Mouse (Mus musculus): ENCODE results near the gene H13. TPM values are rescaled to one million over a fixed set of nuclear protein-coding genes. Genes with fewer than 3 reads are reported as not detected.

H13 gene
- total and polyA plus RNA-seq, 3 experiments, result 116 to 175 (median 137) TPM

GRCm38 (mm10) chr2:152624566-152624965 lies 44.7 kb upstream of the H13 start:
- Histone ChIP-seq H3K79me2 (replicated peaks; ENCODE audit: control insufficient read depth, extremely low read depth, insufficient read depth, poor library complexity, severe bottlenecking) (no peaks in the 10 kb centered on the region), H3K4me3 (replicated peaks in 1 of 3; ENCODE audit: low read depth in 2 of 3, low read length in 2 of 3, poor library complexity in 1 of 3) (no peak overlapping the region), H3K4me2 (ENCODE audit: insufficient read depth, low read depth, poor library complexity, severe bottlenecking) (no peak overlapping the region), H3K27ac (ENCODE audit: insufficient read depth, low read depth) (no peak overlapping the region), H3K27me3 (replicated peaks) (no peaks in the 10 kb centered on the region), H3K36me3 (replicated peaks in 1 of 2; ENCODE audit: control insufficient read depth in 1 of 2, insufficient read depth in 1 of 2, low read length in 1 of 2) (no peaks in the 10 kb centered on the region), H3K9ac (ENCODE audit: insufficient read depth, low read depth) (no peak overlapping the region), H3K9me3 (replicated peaks; ENCODE audit: low read length) (no peaks in the 10 kb centered on the region), H3K4me1 (ENCODE audit: control insufficient read depth in 1 of 2, insufficient read depth in 2 of 2) (peaks cover 8 to 20% of the 10 kb centered on the region in 2 experiments)
- no peak for TF ChIP-seq NRF1 (IDR thresholded peaks at IDR 0.05; ENCODE audit: low read depth, low read length)
- dilution Hi-C loops (cut with MboI; ENCODE audit: extremely low pct_ligation_motif_present, extremely low pct_unique_long_range_greater_than_20kb, low sequenced_read_pairs) (no loop called here), in situ Hi-C loops (cut with MboI; ENCODE audit: low pct_ligation_motif_present, low pct_unique_long_range_greater_than_20kb, low sequenced_read_pairs) (no loop called here)
- no peak for DNase-seq (ENCODE audit: extremely low read depth)

GRCm38 (mm10) chr2:152625256-152625655 lies 44.0 kb upstream of the H13 start:
- no peak for DNase-seq (ENCODE audit: extremely low read depth)
- Histone ChIP-seq H3K4me3 (replicated peaks in 1 of 3; ENCODE audit: low read depth in 2 of 3, low read length in 2 of 3, poor library complexity in 1 of 3) (no peak overlapping the region), H3K79me2 (replicated peaks; ENCODE audit: control insufficient read depth, extremely low read depth, insufficient read depth, poor library complexity, severe bottlenecking) (no peaks in the 10 kb centered on the region), H3K4me2 (ENCODE audit: insufficient read depth, low read depth, poor library complexity, severe bottlenecking) (no peak overlapping the region), H3K4me1 (ENCODE audit: control insufficient read depth in 1 of 2, insufficient read depth in 2 of 2) (peaks cover 8 to 14% of the 10 kb centered on the region in 2 experiments), H3K9me3 (replicated peaks; ENCODE audit: low read length) (no peaks in the 10 kb centered on the region), H3K36me3 (replicated peaks in 1 of 2; ENCODE audit: control insufficient read depth in 1 of 2, insufficient read depth in 1 of 2, low read length in 1 of 2) (no peaks in the 10 kb centered on the region), H3K27me3 (replicated peaks) (no peaks in the 10 kb centered on the region), H3K27ac (ENCODE audit: insufficient read depth, low read depth) (no peak overlapping the region), H3K9ac (ENCODE audit: insufficient read depth, low read depth) (no peak overlapping the region)
- in situ Hi-C loops (cut with MboI; ENCODE audit: low pct_ligation_motif_present, low pct_unique_long_range_greater_than_20kb, low sequenced_read_pairs), result no loop called here
- TF ChIP-seq USF1 (IDR thresholded peaks at IDR 0.05; ENCODE audit: low read depth, low read length) (peak; percentile 44; the same call in 1 of the 2 replicates), CTCF (conservative IDR thresholded peaks at IDR 0.05 in 1 of 2, IDR thresholded peaks at IDR 0.05 in 1 of 2; ENCODE audit: low read depth in 2 of 2, low read length in 2 of 2) (peak in 1 of 2 experiments; percentile 24; a peak in 1 of 4 replicates), E2F4 (IDR thresholded peaks at IDR 0.05; ENCODE audit: insufficient replicate concordance, low read depth, low read length) (no peak), USF2 (conservative IDR thresholded peaks at IDR 0.05; ENCODE audit: low read depth, low read length) (peak; percentile 42)
- dilution Hi-C loops (cut with MboI; ENCODE audit: extremely low pct_ligation_motif_present, extremely low pct_unique_long_range_greater_than_20kb, low sequenced_read_pairs), result no loop called here

GRCm38 (mm10) chr2:152626774-152627591 lies 42.3 kb upstream of the H13 start, which contains the start of gene Rem1:
Rem1 (plus strand) TSS chr2:152626951.
- dilution Hi-C loops (cut with MboI; ENCODE audit: extremely low pct_ligation_motif_present, extremely low pct_unique_long_range_greater_than_20kb, low sequenced_read_pairs) (no loop called here), in situ Hi-C loops (cut with MboI; ENCODE audit: low pct_ligation_motif_present, low pct_unique_long_range_greater_than_20kb, low sequenced_read_pairs) (no loop called here)
- no peaks in the 10 kb centered on the region for H3K36me3 ChIP-seq (replicated peaks in 1 of 2; ENCODE audit: control insufficient read depth in 1 of 2, insufficient read depth in 1 of 2, low read length in 1 of 2)
- no peak within 1 kb of the TSS for H3K27ac ChIP-seq (ENCODE audit: insufficient read depth, low read depth)
- no peak within 1 kb of the TSS for H3K9ac ChIP-seq (ENCODE audit: insufficient read depth, low read depth)
- H3K4me2 ChIP-seq (ENCODE audit: insufficient read depth, low read depth, poor library complexity, severe bottlenecking), result no peak within 1 kb of the TSS
- no peak for DNase-seq (ENCODE audit: extremely low read depth)
- no peaks in the 10 kb centered on the region for H3K79me2 ChIP-seq (replicated peaks; ENCODE audit: control insufficient read depth, extremely low read depth, insufficient read depth, poor library complexity, severe bottlenecking)
- no peaks in the 10 kb centered on the region for H3K27me3 ChIP-seq (replicated peaks)
- H3K4me1 ChIP-seq (ENCODE audit: control insufficient read depth in 1 of 2, insufficient read depth in 2 of 2), result peaks cover 0 to 4% of the 10 kb centered on the region in 2 experiments; a peak in 2 of 4 replicates
- no peak for TF ChIP-seq MAZ (IDR thresholded peaks at IDR 0.05; ENCODE audit: low read depth, low read length)
- no peak for TF ChIP-seq ZMIZ1 (IDR thresholded peaks at IDR 0.05; ENCODE audit: low read depth, low read length)
- H3K9me3 ChIP-seq (replicated peaks; ENCODE audit: low read length), result no peaks in the 10 kb centered on the region
- H3K4me3 ChIP-seq (replicated peaks in 1 of 3; ENCODE audit: low read depth in 2 of 3, low read length in 2 of 3, poor library complexity in 1 of 3), result no peak within 1 kb of the TSS
